Mouse (Mus musculus): ENCODE results near the gene Irgm2. TPM values are rescaled to one million over a fixed set of nuclear protein-coding genes. Genes with fewer than 3 reads are reported as not detected.

The Irgm2 gene
- polyA plus RNA-seq (2017; shearing (Covaris generic)), result 46.9 TPM

DNA sequence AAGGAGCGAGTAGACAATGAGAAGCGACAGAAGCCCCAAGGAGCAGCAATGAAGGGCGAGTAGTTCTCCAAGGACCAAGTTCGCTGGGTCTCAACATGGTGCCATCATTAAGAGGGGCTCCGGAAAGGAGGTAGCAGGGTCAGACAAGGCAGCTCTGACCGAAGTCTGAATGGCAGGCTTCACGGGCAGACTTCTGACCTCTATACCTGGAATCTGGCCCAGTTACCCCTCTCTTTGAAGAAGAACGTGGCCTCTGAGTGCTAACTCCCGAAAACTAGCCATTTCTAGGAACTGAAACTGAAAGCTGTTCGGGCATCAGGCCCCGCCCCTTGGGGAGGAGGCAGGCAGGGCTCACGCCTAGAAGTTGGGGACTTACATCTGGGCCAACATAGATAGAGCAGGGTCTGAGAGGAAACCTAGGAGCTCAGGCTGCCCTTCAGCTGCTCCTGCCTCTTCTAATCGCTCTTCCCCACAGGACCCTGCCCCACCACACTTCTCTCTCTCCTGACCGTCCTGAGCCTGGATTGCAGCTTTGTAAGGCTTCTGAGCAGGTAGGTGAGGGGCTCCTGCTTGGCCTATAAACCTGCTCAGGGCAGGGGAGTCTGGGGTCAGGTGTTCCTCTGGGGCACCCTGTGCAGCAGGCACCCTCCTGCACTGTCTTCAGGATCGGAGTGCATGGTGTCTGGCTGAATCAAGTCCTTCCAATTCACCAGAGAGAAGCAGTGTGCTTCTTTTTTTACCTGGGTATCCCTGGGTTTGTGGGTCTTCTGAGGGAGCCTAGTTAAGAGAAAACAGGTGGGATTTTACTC is at the start of gene Irgm2, which contains the start of gene Igtp:
Gene Irgm2, plus strand, starts transcription at position 390 of the 809 bp plus-strand sequence.
Gene Igtp, plus strand, starts transcription at position 328 of the 809 bp plus-strand sequence.

DNA sequence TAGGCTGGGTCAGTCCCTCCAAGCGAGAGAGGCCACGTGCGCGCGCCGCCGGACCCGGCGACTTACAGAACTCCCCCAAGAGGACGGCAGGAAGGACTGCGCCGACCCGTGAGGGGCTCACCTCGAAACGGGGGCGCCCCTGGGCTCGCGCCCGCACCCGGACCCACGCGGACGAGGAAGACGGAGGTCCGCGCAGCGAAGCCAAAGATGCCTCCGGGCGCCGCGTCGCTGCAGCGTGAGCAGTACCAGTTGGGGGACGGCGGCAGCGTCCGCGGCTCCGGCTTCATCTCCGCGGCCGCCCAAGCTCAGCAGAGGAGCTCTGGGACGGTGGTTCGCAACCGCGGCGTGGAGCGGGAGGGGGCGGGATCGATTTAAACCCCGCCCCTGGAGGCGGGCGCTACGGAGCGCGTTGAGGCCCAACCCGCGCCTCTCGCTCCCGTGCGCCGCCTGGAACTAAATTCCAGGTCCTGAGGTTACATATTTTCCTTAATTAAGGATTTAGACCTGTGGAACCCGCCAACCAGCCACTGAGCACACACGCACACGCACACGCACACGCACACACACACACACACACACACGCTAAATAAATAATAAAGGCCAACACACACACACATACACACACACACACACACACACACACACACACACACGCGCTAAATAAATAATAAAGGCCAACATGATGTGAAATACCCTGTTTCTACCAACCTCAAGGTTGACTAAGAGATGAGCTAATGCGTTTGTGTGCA is 31.1 kb upstream of the Irgm2 start, which contains the start of gene Gemin5:
Gene Gemin5, minus strand, starts transcription at position 373 of the 749 bp plus-strand sequence.

DNA sequence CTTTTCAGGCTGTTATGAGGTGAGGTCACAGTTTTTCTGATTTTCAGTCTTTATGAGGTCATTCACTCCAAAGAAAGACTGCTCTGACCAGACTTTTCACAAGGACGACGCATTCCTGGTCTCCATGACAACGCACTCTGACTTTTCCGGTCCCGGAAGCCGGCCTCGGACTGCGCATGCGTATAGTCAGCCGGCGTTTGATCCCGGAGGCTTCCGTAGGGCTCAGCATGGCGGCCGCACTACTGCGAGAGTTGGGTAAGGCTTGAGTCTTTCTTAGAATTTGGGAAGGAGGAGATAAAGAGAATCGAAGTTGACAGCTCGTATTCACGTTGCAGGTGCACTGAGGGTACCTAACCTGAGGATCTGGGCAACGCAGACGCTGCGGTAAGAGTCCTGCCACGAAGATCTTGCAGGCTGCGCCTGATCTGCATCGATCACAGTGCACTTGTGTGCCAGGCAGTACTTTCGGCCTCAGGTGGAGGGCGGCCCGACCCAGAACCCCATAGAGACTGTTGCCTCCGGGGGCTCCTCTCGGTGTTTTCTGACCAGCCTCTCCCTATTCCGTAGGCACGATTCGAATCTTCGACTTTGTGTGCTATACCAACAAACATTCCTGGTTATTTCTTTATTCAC is 27.8 kb upstream of the Irgm2 start, which contains the start of gene Mrpl22:
Gene Mrpl22, plus strand, starts transcription at position 203 of the 633 bp plus-strand sequence.

Other genes with a start within 250 kb of the Irgm2 start
- 110 TPM for gene Larp1, start 190.6 kb upstream of the Irgm2 start, polyA plus RNA-seq (2017; shearing (Covaris generic))
- not detected for gene Gm12248, start 106.5 kb upstream of the Irgm2 start, polyA plus RNA-seq (2017; shearing (Covaris generic))
- gene Cnot8, start 95.5 kb upstream of the Irgm2 start, polyA plus RNA-seq (2017; shearing (Covaris generic)), result 68.4 TPM
- gene Gemin5, start 31.1 kb upstream of the Irgm2 start, polyA plus RNA-seq (2017; shearing (Covaris generic)), result 10.3 TPM
- gene Mrpl22, start 28.0 kb upstream of the Irgm2 start, polyA plus RNA-seq (2017; shearing (Covaris generic)), result 23.5 TPM
- gene Igtp, start 62 bp upstream of the Irgm2 start, polyA plus RNA-seq (2017; shearing (Covaris generic)), result 175 TPM
- gene 4930438A08Rik, start 75.2 kb downstream of the Irgm2 start, polyA plus RNA-seq (2017; shearing (Covaris generic)), result not detected
- gene Zfp692, start 107.5 kb downstream of the Irgm2 start, polyA plus RNA-seq (2017; shearing (Covaris generic)), result 42.3 TPM
- 44.2 TPM for gene Zfp672, start 130.7 kb downstream of the Irgm2 start, polyA plus RNA-seq (2017; shearing (Covaris generic))
- 18.9 TPM for gene Sh3bp5l, start 131.1 kb downstream of the Irgm2 start, polyA plus RNA-seq (2017; shearing (Covaris generic))
- gene Lypd8, start 179.4 kb downstream of the Irgm2 start, polyA plus RNA-seq (2017; shearing (Covaris generic)), result not detected
- gene 1810065E05Rik, start 221.5 kb downstream of the Irgm2 start, polyA plus RNA-seq (2017; shearing (Covaris generic)), result not detected
- gene Gm12253, start 232.9 kb downstream of the Irgm2 start, polyA plus RNA-seq (2017; shearing (Covaris generic)), result not detected

Measured in effector memory CD4-positive, alpha-beta T cell, adult 5 months (primary cell).